Mouse (Mus musculus): Measurements from ENCODE around the gene Cstf1. TPM values are rescaled to one million over a fixed set of nuclear protein-coding genes. Genes with fewer than 3 reads are reported as not detected.

Cstf1 gene
- polyA plus RNA-seq, 1 experiment: 0.76 TPM

DNA sequence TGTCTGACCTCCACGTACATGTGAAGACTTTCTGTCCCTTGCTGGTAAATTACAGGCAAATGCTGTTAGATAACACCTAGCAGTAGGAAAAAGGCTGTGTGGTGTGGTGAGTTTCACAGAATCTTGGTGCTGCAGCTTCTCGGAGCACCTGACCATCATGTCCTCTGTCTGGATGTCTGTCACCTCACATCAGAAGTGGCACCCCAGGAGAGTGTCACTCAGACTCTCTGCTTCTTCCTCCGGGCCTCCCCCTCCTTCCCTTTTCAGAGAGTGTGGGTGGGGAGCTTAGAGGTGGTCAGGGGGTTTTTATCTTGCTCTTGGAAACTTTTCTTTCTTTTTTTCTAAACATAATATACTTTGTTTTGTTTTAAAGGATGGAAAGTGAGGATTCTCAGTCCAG is 34.5 kb downstream of the Cstf1 start:
- H3K4me3 ChIP-seq (replicated peaks): no peak overlapping the region
- peaks cover 11% of the 10 kb centered on the region for H3K27me3 ChIP-seq (ENCODE audit: control insufficient read depth)
- H3K9me3 ChIP-seq (ENCODE audit: control insufficient read depth, low read length): no peaks in the 10 kb centered on the region
- H3K36me3 ChIP-seq (ENCODE audit: control insufficient read depth): no peaks in the 10 kb centered on the region
- no peak for TF ChIP-seq TAL1 (IDR thresholded peaks at IDR 0.05; ENCODE audit: low read length)
- TF ChIP-seq GATA1 (IDR thresholded peaks at IDR 0.05; ENCODE audit: low read length): no peak
- H3K4me1 ChIP-seq (ENCODE audit: control insufficient read depth): no peaks in the 10 kb centered on the region

GRCm38 (mm10) chr2:172406173-172406572 is 35.7 kb downstream of the Cstf1 start:
- Histone ChIP-seq H3K4me3 (replicated peaks) (no peak overlapping the region), H3K36me3 (ENCODE audit: control insufficient read depth) (no peaks in the 10 kb centered on the region), H3K4me1 (ENCODE audit: control insufficient read depth) (no peaks in the 10 kb centered on the region), H3K27me3 (ENCODE audit: control insufficient read depth) (peaks cover 4% of the 10 kb centered on the region; the same call in 1 of the 2 replicates), H3K9me3 (ENCODE audit: control insufficient read depth, low read length) (no peaks in the 10 kb centered on the region)
- no peak for TF ChIP-seq TAL1 (IDR thresholded peaks at IDR 0.05; ENCODE audit: low read length)
- TF ChIP-seq GATA1 (IDR thresholded peaks at IDR 0.05; ENCODE audit: low read length): no peak

GRCm38 (mm10) chr2:172407499-172407898 is 37.0 kb downstream of the Cstf1 start:
- Histone ChIP-seq H3K4me3 (replicated peaks) (no peak overlapping the region), H3K36me3 (ENCODE audit: control insufficient read depth) (no peaks in the 10 kb centered on the region), H3K4me1 (ENCODE audit: control insufficient read depth) (no peaks in the 10 kb centered on the region), H3K9me3 (ENCODE audit: control insufficient read depth, low read length) (no peaks in the 10 kb centered on the region), H3K27me3 (ENCODE audit: control insufficient read depth) (no peaks in the 10 kb centered on the region)
- TF ChIP-seq GATA1 (IDR thresholded peaks at IDR 0.05; ENCODE audit: low read length): no peak
- TF ChIP-seq TAL1 (IDR thresholded peaks at IDR 0.05; ENCODE audit: low read length): no peak

DNA sequence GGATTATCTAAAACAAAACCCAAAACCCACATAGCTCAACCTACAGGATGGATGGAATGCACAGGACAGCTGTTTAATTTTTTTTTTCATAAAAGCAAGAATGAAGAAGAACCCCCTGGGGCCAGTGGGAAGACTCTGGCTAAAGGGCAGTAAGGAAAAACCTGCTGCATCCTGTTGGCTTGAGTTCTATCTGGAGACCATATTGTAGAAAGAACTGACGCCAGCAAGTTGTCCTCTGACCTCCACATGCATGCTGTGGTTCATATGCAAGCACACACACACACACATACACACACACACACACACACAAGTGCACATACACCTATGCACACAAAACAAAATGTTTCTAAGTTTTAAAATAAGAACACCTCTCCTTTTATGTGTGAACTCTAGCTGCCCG is 40.2 kb downstream of the Cstf1 start:
- no peaks in the 10 kb centered on the region for H3K36me3 ChIP-seq (ENCODE audit: control insufficient read depth)
- TF ChIP-seq GATA1 (IDR thresholded peaks at IDR 0.05; ENCODE audit: low read length) (no peak), TAL1 (IDR thresholded peaks at IDR 0.05; ENCODE audit: low read length) (no peak)
- H3K9me3 ChIP-seq (ENCODE audit: control insufficient read depth, low read length): no peaks in the 10 kb centered on the region
- H3K4me1 ChIP-seq (ENCODE audit: control insufficient read depth): no peaks in the 10 kb centered on the region
- no peak overlapping the region for H3K4me3 ChIP-seq (replicated peaks)
- no peaks in the 10 kb centered on the region for H3K27me3 ChIP-seq (ENCODE audit: control insufficient read depth)

- Histone ChIP-seq H3K4me3 (replicated peaks) (no peak overlapping the region), H3K9me3 (ENCODE audit: control insufficient read depth, low read length) (no peaks in the 10 kb centered on the region), H3K4me1 (ENCODE audit: control insufficient read depth) (no peaks in the 10 kb centered on the region), H3K36me3 (ENCODE audit: control insufficient read depth) (no peaks in the 10 kb centered on the region), H3K27me3 (ENCODE audit: control insufficient read depth) (no peaks in the 10 kb centered on the region)
- TF ChIP-seq TAL1 (IDR thresholded peaks at IDR 0.05; ENCODE audit: low read length): no peak
- TF ChIP-seq GATA1 (IDR thresholded peaks at IDR 0.05; ENCODE audit: low read length): no peak
These were observed 40.6 kb downstream of the Cstf1 start for GRCm38 (mm10) chr2:172411091-172411490.

DNA sequence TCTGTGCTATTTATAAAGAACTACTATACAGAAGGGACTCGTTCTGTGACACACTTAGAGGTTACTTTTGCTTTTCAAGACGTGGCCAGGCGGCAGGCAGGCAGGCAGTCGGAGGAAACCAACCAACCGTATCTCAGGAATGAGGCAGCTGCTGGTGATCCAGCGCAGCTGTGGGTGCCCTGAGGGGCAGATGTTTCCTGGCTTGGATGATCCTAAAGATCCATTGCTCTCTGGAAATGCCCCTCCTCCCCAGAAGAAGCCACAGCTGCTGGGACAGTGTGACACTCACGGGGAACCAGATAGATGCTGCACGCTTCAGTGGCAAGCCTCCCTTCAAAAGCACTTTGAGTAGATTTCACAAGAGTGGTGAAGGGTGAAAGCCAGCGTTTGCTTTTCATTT is 42.0 kb downstream of the Cstf1 start:
- Histone ChIP-seq H3K36me3 (ENCODE audit: control insufficient read depth) (no peaks in the 10 kb centered on the region), H3K27me3 (ENCODE audit: control insufficient read depth) (no peaks in the 10 kb centered on the region), H3K9me3 (ENCODE audit: control insufficient read depth, low read length) (no peaks in the 10 kb centered on the region), H3K4me3 (replicated peaks) (no peak overlapping the region), H3K4me1 (ENCODE audit: control insufficient read depth) (no peaks in the 10 kb centered on the region)
- TF ChIP-seq TAL1 (IDR thresholded peaks at IDR 0.05; ENCODE audit: low read length): no peak
- TF ChIP-seq GATA1 (IDR thresholded peaks at IDR 0.05; ENCODE audit: low read length): no peak

GRCm38 (mm10) chr2:172413273-172413672 is 42.8 kb downstream of the Cstf1 start:
- no peak overlapping the region for H3K4me3 ChIP-seq (replicated peaks)
- H3K27me3 ChIP-seq (ENCODE audit: control insufficient read depth): no peaks in the 10 kb centered on the region
- no peaks in the 10 kb centered on the region for H3K36me3 ChIP-seq (ENCODE audit: control insufficient read depth)
- H3K4me1 ChIP-seq (ENCODE audit: control insufficient read depth): no peaks in the 10 kb centered on the region
- no peaks in the 10 kb centered on the region for H3K9me3 ChIP-seq (ENCODE audit: control insufficient read depth, low read length)
- TF ChIP-seq TAL1 (IDR thresholded peaks at IDR 0.05; ENCODE audit: low read length): no peak
- no peak for TF ChIP-seq GATA1 (IDR thresholded peaks at IDR 0.05; ENCODE audit: low read length)

GRCm38 (mm10) chr2:172413894-172414293 is 43.4 kb downstream of the Cstf1 start:
- H3K4me1 ChIP-seq (ENCODE audit: control insufficient read depth): no peaks in the 10 kb centered on the region
- TF ChIP-seq TAL1 (IDR thresholded peaks at IDR 0.05; ENCODE audit: low read length) (no peak), GATA1 (IDR thresholded peaks at IDR 0.05; ENCODE audit: low read length) (no peak)
- H3K4me3 ChIP-seq (replicated peaks): no peak overlapping the region
- H3K27me3 ChIP-seq (ENCODE audit: control insufficient read depth): no peaks in the 10 kb centered on the region
- no peaks in the 10 kb centered on the region for H3K36me3 ChIP-seq (ENCODE audit: control insufficient read depth)
- no peaks in the 10 kb centered on the region for H3K9me3 ChIP-seq (ENCODE audit: control insufficient read depth, low read length)

GRCm38 (mm10) chr2:172416218-172416617 is 45.7 kb downstream of the Cstf1 start:
- Histone ChIP-seq H3K4me1 (ENCODE audit: control insufficient read depth) (no peaks in the 10 kb centered on the region), H3K36me3 (ENCODE audit: control insufficient read depth) (no peaks in the 10 kb centered on the region), H3K4me3 (replicated peaks) (no peak overlapping the region), H3K27me3 (ENCODE audit: control insufficient read depth) (no peaks in the 10 kb centered on the region), H3K9me3 (ENCODE audit: control insufficient read depth, low read length) (no peaks in the 10 kb centered on the region)
- TF ChIP-seq GATA1 (IDR thresholded peaks at IDR 0.05; ENCODE audit: low read length) (no peak), TAL1 (IDR thresholded peaks at IDR 0.05; ENCODE audit: low read length) (no peak)

DNA sequence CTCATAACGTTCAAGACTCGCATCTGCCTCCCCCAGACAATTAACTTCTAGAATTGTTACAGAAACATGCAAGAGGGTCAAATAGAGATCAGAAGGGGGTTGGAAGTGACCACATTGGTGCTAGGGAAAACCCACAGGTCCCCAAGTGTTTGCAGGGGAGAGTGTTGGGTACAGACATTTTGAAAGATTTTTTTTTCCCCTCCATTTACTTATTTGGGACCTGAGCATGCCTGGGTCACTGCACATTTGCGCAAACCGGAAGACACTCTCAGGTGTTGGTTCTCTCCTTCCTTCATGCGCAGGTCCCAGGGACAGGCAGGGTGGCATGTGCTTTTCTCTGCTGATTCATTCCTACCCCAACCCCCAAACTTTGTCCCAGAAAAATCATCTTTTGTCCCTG is 46.4 kb downstream of the Cstf1 start:
- no peaks in the 10 kb centered on the region for H3K36me3 ChIP-seq (ENCODE audit: control insufficient read depth)
- H3K4me3 ChIP-seq (replicated peaks): no peak overlapping the region
- TF ChIP-seq GATA1 (IDR thresholded peaks at IDR 0.05; ENCODE audit: low read length): no peak
- TF ChIP-seq TAL1 (IDR thresholded peaks at IDR 0.05; ENCODE audit: low read length): no peak
- no peaks in the 10 kb centered on the region for H3K9me3 ChIP-seq (ENCODE audit: control insufficient read depth, low read length)
- H3K27me3 ChIP-seq (ENCODE audit: control insufficient read depth): no peaks in the 10 kb centered on the region
- H3K4me1 ChIP-seq (ENCODE audit: control insufficient read depth): no peaks in the 10 kb centered on the region

Data from erythroblast, embryonic 14.5 days (primary cell).